Mouse (Mus musculus): ENCODE data around the gene Aoc2.
A peak's percentile ranks its signal among the peaks of the same experiment; 100 is the strongest.

GRCm38 (mm10) chr11:101347083-101347775 is 22.4 kb downstream of the Aoc2 start:
- no peak for TF ChIP-seq GATA1 (IDR thresholded peaks at IDR 0.05; ENCODE audit: low read depth, low read length)
- TF ChIP-seq MAFK (IDR thresholded peaks at IDR 0.05; ENCODE audit: borderline replicate concordance, low read depth, low read length): no peak
- no peak for TF ChIP-seq ZNF384 (IDR thresholded peaks at IDR 0.05; ENCODE audit: low read depth, low read length)
- no peak for TF ChIP-seq POLR2A (IDR thresholded peaks at IDR 0.05; ENCODE audit: control insufficient read depth in 1 of 2, insufficient read depth in 1 of 2, low read depth in 1 of 2, low read length in 2 of 2, poor library complexity in 1 of 2)
- TF ChIP-seq CHD2 (IDR thresholded peaks at IDR 0.05; ENCODE audit: low read length): no peak
- TF ChIP-seq CTCF (IDR thresholded peaks at IDR 0.05 in 2 of 3, conservative IDR thresholded peaks at IDR 0.05 in 1 of 3; ENCODE audit: control insufficient read depth in 1 of 3, insufficient read depth in 1 of 3, low read depth in 2 of 3, low read length in 3 of 3, poor library complexity in 1 of 3, severe bottlenecking in 1 of 3): peak; percentile 15 to 42 (median 36); a peak in 5 of 6 replicates
- no peak for TF ChIP-seq EP300 (IDR thresholded peaks at IDR 0.05; ENCODE audit: low read depth in 1 of 2, low read length in 2 of 2)
- TF ChIP-seq ELF1 (IDR thresholded peaks at IDR 0.05; ENCODE audit: low read depth, low read length): no peak
- TF ChIP-seq GABPA (IDR thresholded peaks at IDR 0.05; ENCODE audit: low read depth, low read length): no peak
